In the genomic region with DNA sequence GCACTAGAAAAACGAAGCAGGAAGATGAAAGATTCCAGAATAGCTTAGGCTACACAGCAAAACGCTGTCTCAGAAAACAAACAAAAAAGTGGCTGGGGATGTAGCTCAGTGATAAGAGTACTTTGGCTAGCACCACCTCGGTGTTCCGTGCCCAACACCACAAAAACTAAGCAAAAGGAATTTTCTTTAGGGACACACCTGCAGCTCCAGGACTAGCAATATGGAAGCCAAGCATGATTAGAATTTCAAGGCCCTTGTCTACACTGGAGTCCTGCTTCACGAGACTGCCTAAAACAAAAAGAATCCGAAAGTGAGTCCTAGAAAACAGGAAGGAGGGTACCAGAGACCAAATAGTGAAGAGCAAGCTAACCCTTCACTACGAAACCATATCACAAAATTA, we compare ENCODE assay signal across 8 mouse cellular contexts. TPM values are rescaled to one million over a fixed set of nuclear protein-coding genes. Genes with fewer than 3 reads are reported as not detected.
DNase-seq lines count a peak whose midpoint lies in the region; ATAC-seq lines count a peak whose summit lies in the region.

No protein-coding gene starts in this region.

- ATAC-seq in kidney, embryonic 14.5 days (ENCODE audit: low FRiP score, low TSS enrichment): no peak
- ATAC-seq in heart, embryonic 16.5 days (replicated peaks; ENCODE audit: extremely low read depth, insufficient read depth, low FRiP score): no peak
- no peak for ATAC-seq in lung, embryonic 16.5 days (ENCODE audit: low read depth)

- H3K4me1 ChIP-seq in kidney, embryonic 14.5 days (ENCODE audit: control insufficient read depth, insufficient read depth, low read length): peaks cover 15% of the 10 kb centered on the region
- H3K4me1 ChIP-seq in heart, embryonic 16.5 days (ENCODE audit: control insufficient read depth, insufficient read depth, low read length): peaks cover 16% of the 10 kb centered on the region
- H3K4me1 ChIP-seq in lung, embryonic 16.5 days (replicated peaks; ENCODE audit: control insufficient read depth, insufficient read depth, low read length): peaks cover 12% of the 10 kb centered on the region

- peak overlapping the region; percentile 72 for H3K4me3 ChIP-seq in kidney, embryonic 14.5 days (ENCODE audit: low read length)
- H3K4me3 ChIP-seq in heart, embryonic 16.5 days (ENCODE audit: low read length): peak overlapping the region; percentile 83
- H3K4me3 ChIP-seq in lung, embryonic 16.5 days (ENCODE audit: low read length): peak overlapping the region; percentile 62

- H3K27ac ChIP-seq in kidney, embryonic 14.5 days (ENCODE audit: low read depth, low read length): peak overlapping the region; percentile 96; the same call in 1 of the 2 replicates
- peak overlapping the region; percentile 29 for H3K27ac ChIP-seq in heart, embryonic 16.5 days (ENCODE audit: low read length)
- H3K27ac ChIP-seq in lung, embryonic 16.5 days (ENCODE audit: low read length): peak overlapping the region; percentile 92

- H3K27me3 ChIP-seq in kidney, embryonic 14.5 days (ENCODE audit: control insufficient read depth, insufficient read depth, low read length): no peaks in the 10 kb centered on the region
- H3K27me3 ChIP-seq in heart, embryonic 16.5 days (ENCODE audit: control insufficient read depth, insufficient read depth, low read length): no peaks in the 10 kb centered on the region
- H3K27me3 ChIP-seq in lung, embryonic 16.5 days (ENCODE audit: control insufficient read depth, insufficient read depth, low read depth, low read length): no peaks in the 10 kb centered on the region

- no peaks in the 10 kb centered on the region for H3K9me3 ChIP-seq in kidney, embryonic 14.5 days (ENCODE audit: control insufficient read depth, low read length)
- no peaks in the 10 kb centered on the region for H3K9me3 ChIP-seq in heart, embryonic 16.5 days (replicated peaks; ENCODE audit: control insufficient read depth, low read length)
- H3K9me3 ChIP-seq in lung, embryonic 16.5 days (ENCODE audit: control insufficient read depth, low read length): no peaks in the 10 kb centered on the region

- no peak for DNase-seq in kidney, adult 8-10 months
- peak; percentile 15 for DNase-seq in MN1 (ENCODE audit: low spot score)
- DNase-seq in ovary, adult 18-20 months (ENCODE audit: low spot score): no peak
- no peak for DNase-seq in right cerebral cortex, adult 2 months (ENCODE audit: low spot score in 2 of 2)
- no peak for DNase-seq in yolk sac, embryonic 10.5 days (ENCODE audit: low spot score)

- H3K9ac ChIP-seq in kidney, embryonic 14.5 days (ENCODE audit: low read depth, low read length): 0 out of 2 replicates have a peak overlapping the region, but pooled peaks have one; percentile 5
- H3K9ac ChIP-seq in heart, embryonic 16.5 days (ENCODE audit: low read length): peak overlapping the region; percentile 53
- peak overlapping the region; percentile 51 for H3K9ac ChIP-seq in lung, embryonic 16.5 days (ENCODE audit: low read length)

- H3K36me3 ChIP-seq in kidney, embryonic 14.5 days (ENCODE audit: control insufficient read depth, insufficient read depth, low read length): peaks cover 12% of the 10 kb centered on the region
- peaks cover 11% of the 10 kb centered on the region for H3K36me3 ChIP-seq in heart, embryonic 16.5 days (ENCODE audit: control insufficient read depth, insufficient read depth)
- peaks cover 8% of the 10 kb centered on the region; the same call in 1 of the 2 replicates for H3K36me3 ChIP-seq in lung, embryonic 16.5 days (ENCODE audit: control insufficient read depth, insufficient read depth, low read length)

- H3K4me2 ChIP-seq in kidney, embryonic 14.5 days (replicated peaks; ENCODE audit: low read depth, low read length): peak overlapping the region; percentile 38
- peak overlapping the region; percentile 69 for H3K4me2 ChIP-seq in heart, embryonic 16.5 days (ENCODE audit: low read depth, low read length)
- peak overlapping the region; percentile 57 for H3K4me2 ChIP-seq in lung, embryonic 16.5 days (ENCODE audit: low read depth, low read length)

- WGBS in kidney, embryonic 14.5 days: 48% methylated on average over 7 of the region's 7 CpGs
- WGBS in heart, embryonic 16.5 days: 14% methylated on average over 7 of the region's 7 CpGs
- WGBS in lung, embryonic 16.5 days: 10% methylated on average over 7 of the region's 7 CpGs

RNA-seq across cellular contexts. Expression of a gene that starts 1.0 kb away (rescaled TPM):
- 25.1 TPM in 2 replicates for polyA plus RNA-seq in kidney, embryonic 14.5 days (2014; fragmentation: Nextera tagmentation; extraction: Ambion mirVana)
- polyA plus RNA-seq in heart, embryonic 16.5 days (2015; fragmentation: Nextera tagmentation; extraction: Ambion mirVana): 22.1 and 23.4 TPM in 2 replicates
- 28.4 and 30.7 TPM in 2 replicates for polyA plus RNA-seq in lung, embryonic 16.5 days (2015; fragmentation: Nextera tagmentation; extraction: Ambion mirVana)

RNA-seq across cellular contexts. Expression of a gene that starts 14.1 kb away (rescaled TPM):
- polyA plus RNA-seq in kidney, embryonic 14.5 days (2014; fragmentation: Nextera tagmentation; extraction: Ambion mirVana): 35.6 and 43.1 TPM in 2 replicates
- polyA plus RNA-seq in heart, embryonic 16.5 days (2015; fragmentation: Nextera tagmentation; extraction: Ambion mirVana): 36.4 and 44.0 TPM in 2 replicates
- polyA plus RNA-seq in lung, embryonic 16.5 days (2015; fragmentation: Nextera tagmentation; extraction: Ambion mirVana): 55.6 and 57.3 TPM in 2 replicates

RNA-seq across cellular contexts. Expression of a gene that starts 24.8 kb away (rescaled TPM):
- 40.6 and 41.2 TPM in 2 replicates for polyA plus RNA-seq in kidney, embryonic 14.5 days (2014; fragmentation: Nextera tagmentation; extraction: Ambion mirVana)
- polyA plus RNA-seq in heart, embryonic 16.5 days (2015; fragmentation: Nextera tagmentation; extraction: Ambion mirVana): 48.3 and 52.3 TPM in 2 replicates
- 58.3 and 75.9 TPM in 2 replicates for polyA plus RNA-seq in lung, embryonic 16.5 days (2015; fragmentation: Nextera tagmentation; extraction: Ambion mirVana)

RNA-seq across cellular contexts. Expression of a gene that starts 25.1 kb away (rescaled TPM):
- polyA plus RNA-seq in kidney, embryonic 14.5 days (2014; fragmentation: Nextera tagmentation; extraction: Ambion mirVana): 0.39 and 0.54 TPM in 2 replicates
- 0.10 and 0.43 TPM in 2 replicates for polyA plus RNA-seq in heart, embryonic 16.5 days (2015; fragmentation: Nextera tagmentation; extraction: Ambion mirVana)
- polyA plus RNA-seq in lung, embryonic 16.5 days (2015; fragmentation: Nextera tagmentation; extraction: Ambion mirVana): 0.29 and 0.41 TPM in 2 replicates

RNA-seq across cellular contexts. Expression of a gene that starts 26.5 kb away (rescaled TPM):
- 1.2 and 1.6 TPM in 2 replicates for polyA plus RNA-seq in kidney, embryonic 14.5 days (2014; fragmentation: Nextera tagmentation; extraction: Ambion mirVana)
- 1.7 and 2.7 TPM in 2 replicates for polyA plus RNA-seq in heart, embryonic 16.5 days (2015; fragmentation: Nextera tagmentation; extraction: Ambion mirVana)
- polyA plus RNA-seq in lung, embryonic 16.5 days (2015; fragmentation: Nextera tagmentation; extraction: Ambion mirVana): 13.0 and 13.6 TPM in 2 replicates

Comparison
In these comparisons a context has a peak if more than half of its experiments do, and no peak if none do; other contexts are left out.
1. H3K27ac ChIP-seq: peak in every context shown above with its lines; median percentile 96 in kidney, embryonic 14.5 days; 92 in lung, embryonic 16.5 days; 29 in heart, embryonic 16.5 days.